Mouse (Mus musculus): ENCODE data around the gene 1700102P08Rik. TPM values are rescaled to one million over a fixed set of nuclear protein-coding genes. Genes with fewer than 3 reads are reported as not detected.

Gene 1700102P08Rik
- polyA plus RNA-seq, 1 experiment from 2014 or later: 1.2 TPM

GRCm38 (mm10) chr9:108439176-108439575 lies 46.6 kb downstream of the 1700102P08Rik start:
- Histone ChIP-seq H3K9me3 (ENCODE audit: control insufficient read depth, low read length) (no peaks in the 10 kb centered on the region; the same call in 1 of the 2 replicates), H3K4me2 (no peak overlapping the region), H3K4me1 (ENCODE audit: control insufficient read depth, insufficient read depth, low read length) (peaks cover 4% of the 10 kb centered on the region; the same call in 1 of the 2 replicates), H3K27ac (ENCODE audit: low read depth, low read length) (no peak overlapping the region), H3K27me3 (ENCODE audit: control insufficient read depth, insufficient read depth, low read length) (no peaks in the 10 kb centered on the region), H3K36me3 (ENCODE audit: control insufficient read depth, insufficient read depth, low read length) (no peaks in the 10 kb centered on the region), H3K4me3 (ENCODE audit: low read depth, low read length) (no peak overlapping the region), H3K9ac (ENCODE audit: low read length) (no peak overlapping the region)
- ATAC-seq (ENCODE audit: low FRiP score): no peak
- 85% methylated on average over 6 of the region's 6 CpGs for WGBS
- no peak for DNase-seq (ENCODE audit: low spot score, missing footprints)

DNA sequence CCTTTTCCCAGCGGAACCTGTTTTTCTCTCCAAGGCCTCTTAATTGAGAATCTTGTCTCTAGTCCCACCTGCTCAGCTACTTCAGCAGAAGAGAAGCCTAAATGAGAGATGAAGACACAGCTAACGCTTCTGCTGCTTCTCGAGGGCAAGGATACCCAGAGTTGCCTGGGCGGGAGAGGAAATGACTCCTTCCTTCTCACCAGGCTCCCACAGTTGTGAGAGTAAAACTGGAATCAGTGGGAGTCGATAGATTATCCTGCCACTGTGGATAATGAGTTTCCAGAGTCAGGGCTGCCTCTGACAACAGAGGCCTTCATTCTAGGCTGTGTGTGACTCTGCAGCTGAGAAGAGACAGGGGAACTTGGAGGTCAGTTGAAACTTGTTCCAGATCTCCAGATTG lies 47.9 kb downstream of the 1700102P08Rik start:
- ATAC-seq (ENCODE audit: low FRiP score) (no peak), DNase-seq (ENCODE audit: low spot score, missing footprints) (no peak)
- Histone ChIP-seq H3K4me1 (ENCODE audit: control insufficient read depth, insufficient read depth, low read length) (peaks cover 4% of the 10 kb centered on the region; the same call in 1 of the 2 replicates), H3K9ac (ENCODE audit: low read length) (no peak overlapping the region), H3K27me3 (ENCODE audit: control insufficient read depth, insufficient read depth, low read length) (no peaks in the 10 kb centered on the region), H3K27ac (ENCODE audit: low read depth, low read length) (no peak overlapping the region), H3K9me3 (ENCODE audit: control insufficient read depth, low read length) (no peaks in the 10 kb centered on the region; the same call in 1 of the 2 replicates), H3K4me2 (no peak overlapping the region), H3K36me3 (ENCODE audit: control insufficient read depth, insufficient read depth, low read length) (no peaks in the 10 kb centered on the region), H3K4me3 (ENCODE audit: low read depth, low read length) (no peak overlapping the region)
- 83% methylated on average over 5 of the region's 5 CpGs for WGBS

GRCm38 (mm10) chr9:108441236-108441919 lies 48.8 kb downstream of the 1700102P08Rik start:
- ATAC-seq (ENCODE audit: low FRiP score) (no peak), DNase-seq (ENCODE audit: low spot score, missing footprints) (peak; percentile 49)
- H3K27ac ChIP-seq (ENCODE audit: low read depth, low read length): no peak overlapping the region
- H3K9me3 ChIP-seq (ENCODE audit: control insufficient read depth, low read length): no peaks in the 10 kb centered on the region
- 93% methylated on average over 11 of the region's 11 CpGs for WGBS
- peaks cover under 1% of the 10 kb centered on the region; the same call in 1 of the 2 replicates for H3K4me1 ChIP-seq (ENCODE audit: control insufficient read depth, insufficient read depth, low read length)
- H3K27me3 ChIP-seq (ENCODE audit: control insufficient read depth, insufficient read depth, low read length): no peaks in the 10 kb centered on the region
- no peak overlapping the region for H3K4me2 ChIP-seq
- no peak overlapping the region for H3K4me3 ChIP-seq (ENCODE audit: low read depth, low read length)
- H3K36me3 ChIP-seq (ENCODE audit: control insufficient read depth, insufficient read depth, low read length): no peaks in the 10 kb centered on the region
- no peak overlapping the region for H3K9ac ChIP-seq (ENCODE audit: low read length)

DNA sequence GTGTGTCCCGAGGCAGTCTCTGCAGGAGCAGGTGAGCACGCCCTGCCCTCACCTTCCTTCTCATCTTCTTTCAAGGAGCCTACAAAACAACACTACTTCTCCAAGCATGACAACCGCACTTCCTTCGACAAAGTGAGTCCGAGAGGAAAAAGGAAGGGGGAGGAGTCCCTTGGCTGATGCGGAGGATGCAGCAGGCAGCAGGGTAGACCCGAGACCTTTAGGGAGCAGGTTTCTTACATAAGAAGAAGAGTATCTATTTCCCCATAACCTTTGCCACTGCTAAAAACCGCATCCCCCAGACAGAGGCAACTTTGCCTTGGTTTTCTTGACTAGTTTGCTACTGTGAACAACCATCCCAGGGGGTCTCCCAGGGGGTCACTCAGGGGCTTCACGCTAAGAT lies 52.5 kb downstream of the 1700102P08Rik start:
- no peak overlapping the region for H3K4me2 ChIP-seq
- peaks cover 17% of the 10 kb centered on the region for H3K4me1 ChIP-seq (ENCODE audit: control insufficient read depth, insufficient read depth, low read length)
- no peaks in the 10 kb centered on the region for H3K27me3 ChIP-seq (ENCODE audit: control insufficient read depth, insufficient read depth, low read length)
- no peaks in the 10 kb centered on the region for H3K9me3 ChIP-seq (ENCODE audit: control insufficient read depth, low read length)
- H3K4me3 ChIP-seq (ENCODE audit: low read depth, low read length): no peak overlapping the region
- no peak overlapping the region for H3K27ac ChIP-seq (ENCODE audit: low read depth, low read length)
- H3K36me3 ChIP-seq (ENCODE audit: control insufficient read depth, insufficient read depth, low read length): no peaks in the 10 kb centered on the region
- WGBS: 73% methylated on average over 9 of the region's 9 CpGs
- no peak for ATAC-seq (ENCODE audit: low FRiP score)
- no peak overlapping the region for H3K9ac ChIP-seq (ENCODE audit: low read length)
- DNase-seq (ENCODE audit: low spot score, missing footprints): peak; percentile 49

DNA sequence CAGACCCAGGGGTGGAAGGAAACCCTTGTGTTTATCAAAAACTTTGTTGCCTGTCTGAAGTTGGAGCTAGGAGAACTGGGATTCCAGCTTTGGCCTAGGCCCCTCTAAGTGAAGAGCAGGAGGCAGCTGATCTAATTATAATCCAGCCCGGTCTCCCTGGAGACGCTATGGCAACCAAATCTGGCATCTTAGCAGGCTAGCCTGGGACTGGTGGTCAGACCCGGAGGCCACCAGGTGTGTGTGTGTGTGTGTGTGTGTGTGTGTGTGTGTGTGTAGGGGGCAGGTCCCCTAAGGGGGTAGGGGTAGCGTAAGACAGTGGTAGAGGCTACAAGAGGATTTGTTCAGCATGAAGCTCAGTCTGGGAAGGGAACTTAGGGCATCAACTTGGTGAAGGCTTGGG lies 57.3 kb downstream of the 1700102P08Rik start:
- Histone ChIP-seq H3K36me3 (ENCODE audit: control insufficient read depth, insufficient read depth, low read length) (no peaks in the 10 kb centered on the region), H3K27me3 (ENCODE audit: control insufficient read depth, insufficient read depth, low read length) (no peaks in the 10 kb centered on the region), H3K4me3 (ENCODE audit: low read depth, low read length) (peak overlapping the region; percentile 12; the same call in 1 of the 2 replicates), H3K9ac (ENCODE audit: low read length) (peak overlapping the region; percentile 11; the same call in 1 of the 2 replicates), H3K4me2 (peak overlapping the region; percentile 94), H3K9me3 (ENCODE audit: control insufficient read depth, low read length) (no peaks in the 10 kb centered on the region), H3K4me1 (ENCODE audit: control insufficient read depth, insufficient read depth, low read length) (peaks cover 37% of the 10 kb centered on the region), H3K27ac (ENCODE audit: low read depth, low read length) (peak overlapping the region; percentile 90)
- ATAC-seq (ENCODE audit: low FRiP score) (peak; percentile 80), DNase-seq (ENCODE audit: low spot score, missing footprints) (peak; percentile 99)
- 18% methylated on average over 4 of the region's 4 CpGs for WGBS

DNA sequence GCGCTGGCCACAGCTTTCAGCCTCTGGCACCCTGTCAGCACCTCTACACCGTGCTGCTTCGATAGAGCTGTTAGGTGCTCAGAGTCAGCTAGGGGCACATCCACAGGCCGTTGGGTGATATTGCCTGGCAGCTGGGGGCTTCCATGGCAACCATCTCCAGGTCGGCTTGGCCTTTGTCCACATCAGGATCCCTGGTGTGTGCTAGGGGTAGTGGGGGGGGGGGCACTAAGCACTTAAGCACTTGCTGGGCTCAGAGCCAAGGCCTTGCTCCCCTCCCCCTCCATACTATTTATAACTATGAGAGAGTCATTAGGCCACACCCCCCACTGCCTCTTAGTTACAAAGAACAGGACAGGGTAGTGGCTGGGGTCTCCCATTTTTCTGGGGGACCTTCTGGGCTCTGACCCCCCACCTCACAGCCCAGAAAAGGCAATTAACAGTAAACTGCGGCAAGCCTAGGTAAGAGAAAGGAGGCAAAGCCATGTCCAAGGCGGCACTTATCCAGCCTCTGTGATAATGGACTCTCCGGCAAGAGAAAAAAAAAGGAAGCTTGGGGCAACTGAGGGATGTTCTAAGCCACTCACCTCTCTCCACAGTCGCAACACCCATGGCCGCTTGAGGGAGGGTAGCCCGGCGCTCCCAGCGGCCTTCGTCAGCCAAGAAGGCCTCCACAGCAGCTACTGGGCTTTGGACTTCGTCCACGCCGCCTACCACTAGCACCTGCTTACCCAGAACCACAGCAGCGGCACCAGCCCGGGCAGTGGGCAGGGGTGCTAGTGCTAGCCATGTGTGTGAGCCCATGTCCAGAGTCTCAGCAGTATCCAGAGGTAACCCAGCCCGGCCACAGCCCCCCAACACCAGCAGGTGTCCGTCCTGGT lies 57.9 kb downstream of the 1700102P08Rik start:
- H3K4me1 ChIP-seq (ENCODE audit: control insufficient read depth, insufficient read depth, low read length): peaks cover 37% of the 10 kb centered on the region
- no peaks in the 10 kb centered on the region for H3K9me3 ChIP-seq (ENCODE audit: control insufficient read depth, low read length)
- ATAC-seq (ENCODE audit: low FRiP score): peak; percentile 78
- 57% methylated on average over 21 of the region's 21 CpGs for WGBS
- peak overlapping the region; percentile 12; the same call in 1 of the 2 replicates for H3K4me3 ChIP-seq (ENCODE audit: low read depth, low read length)
- H3K4me2 ChIP-seq: peak overlapping the region; percentile 94
- peak; percentile 92 for DNase-seq (ENCODE audit: low spot score, missing footprints)
- H3K27me3 ChIP-seq (ENCODE audit: control insufficient read depth, insufficient read depth, low read length): no peaks in the 10 kb centered on the region
- peak overlapping the region; percentile 90 for H3K27ac ChIP-seq (ENCODE audit: low read depth, low read length)
- no peaks in the 10 kb centered on the region for H3K36me3 ChIP-seq (ENCODE audit: control insufficient read depth, insufficient read depth, low read length)
- peak overlapping the region; percentile 11; the same call in 1 of the 2 replicates for H3K9ac ChIP-seq (ENCODE audit: low read length)

- peak overlapping the region; percentile 90 for H3K27ac ChIP-seq (ENCODE audit: low read depth, low read length)
- H3K9me3 ChIP-seq (ENCODE audit: control insufficient read depth, low read length): no peaks in the 10 kb centered on the region
- no peak for DNase-seq (ENCODE audit: low spot score, missing footprints)
- 87% methylated on average over 6 of the region's 6 CpGs for WGBS
- H3K36me3 ChIP-seq (ENCODE audit: control insufficient read depth, insufficient read depth, low read length): no peaks in the 10 kb centered on the region
- H3K9ac ChIP-seq (ENCODE audit: low read length): peak overlapping the region; percentile 10; the same call in 1 of the 2 replicates
- peak overlapping the region; percentile 57; the same call in 1 of the 2 replicates for H3K4me3 ChIP-seq (ENCODE audit: low read depth, low read length)
- peaks cover 37% of the 10 kb centered on the region for H3K4me1 ChIP-seq (ENCODE audit: control insufficient read depth, insufficient read depth, low read length)
- peak overlapping the region; percentile 94 for H3K4me2 ChIP-seq
- ATAC-seq (ENCODE audit: low FRiP score): no peak
- H3K27me3 ChIP-seq (ENCODE audit: control insufficient read depth, insufficient read depth, low read length): no peaks in the 10 kb centered on the region
These were observed 58.5 kb downstream of the 1700102P08Rik start for GRCm38 (mm10) chr9:108451170-108451493.

- Histone ChIP-seq H3K4me2 (peak overlapping the region; percentile 94), H3K9me3 (ENCODE audit: control insufficient read depth, low read length) (no peaks in the 10 kb centered on the region), H3K4me1 (ENCODE audit: control insufficient read depth, insufficient read depth, low read length) (peaks cover 37% of the 10 kb centered on the region), H3K27ac (ENCODE audit: low read depth, low read length) (no peak overlapping the region), H3K36me3 (ENCODE audit: control insufficient read depth, insufficient read depth, low read length) (no peaks in the 10 kb centered on the region), H3K27me3 (ENCODE audit: control insufficient read depth, insufficient read depth, low read length) (no peaks in the 10 kb centered on the region), H3K4me3 (ENCODE audit: low read depth, low read length) (peak overlapping the region; percentile 57), H3K9ac (ENCODE audit: low read length) (peak overlapping the region; percentile 75)
- no peak for ATAC-seq (ENCODE audit: low FRiP score)
- DNase-seq (ENCODE audit: low spot score, missing footprints): peak; percentile 84
- WGBS: 47% methylated on average over 6 of the region's 6 CpGs
These were observed 59.0 kb downstream of the 1700102P08Rik start for GRCm38 (mm10) chr9:108451519-108452160.

Data from midbrain, embryonic 11.5 days (tissue).